25 mouse cellular contexts compared by ENCODE assay signal in genomic region chr5:4179364-4179763, GRCm38 (mm10). TPM values are rescaled to one million over a fixed set of nuclear protein-coding genes. Genes with fewer than 3 reads are reported as not detected.
A peak's percentile ranks its signal among the peaks of the same experiment; 100 is the strongest.
DNase-seq lines count a peak whose midpoint lies in the region; ATAC-seq and TF ChIP-seq lines count a peak whose summit lies in the region.
"Had no signal": no experiment of that assay in that cellular context is flagged by ENCODE, and none has a peak within 500 bp of the region (broad histone marks: within the 10 kb centered on the region; RNA-seq: fewer than 3 reads in every experiment).

No protein-coding gene starts in this region.

- no peaks in the 10 kb centered on the region for H3K79me2 ChIP-seq in CH12.LX (replicated peaks; ENCODE audit: control insufficient read depth, extremely low read depth, insufficient read depth, poor library complexity, severe bottlenecking)

- peaks cover 9 to 17% of the 10 kb centered on the region in 2 experiments for H3K4me1 ChIP-seq in CH12.LX (ENCODE audit: control insufficient read depth in 1 of 2, insufficient read depth in 2 of 2)
- H3K4me1 ChIP-seq in hindbrain, postnatal 0 days (ENCODE audit: insufficient read depth, low read length), result no peaks in the 10 kb centered on the region
- H3K4me1 ChIP-seq: forebrain, embryonic 10.5 days; forebrain, embryonic 13.5 days; heart, embryonic 13.5 days; hindbrain, embryonic 12.5 days; intestine, embryonic 15.5 days had no signal

- TF ChIP-seq CTCF in CH12.LX (conservative IDR thresholded peaks at IDR 0.05 in 1 of 2, IDR thresholded peaks at IDR 0.05 in 1 of 2; ENCODE audit: low read depth in 2 of 2, low read length in 2 of 2), result no peak
- no peak for TF ChIP-seq CTCF in hindbrain, postnatal 0 days (IDR thresholded peaks at IDR 0.05; ENCODE audit: low read depth)

- in situ Hi-C loops in CH12.LX (cut with MboI; ENCODE audit: low pct_ligation_motif_present, low pct_unique_long_range_greater_than_20kb, low sequenced_read_pairs), result loop anchor here (25.0 kb wide), 2 partner anchors 292 to 542 kb away; partner anchors contain the start of gene Mterf1a

- dilution Hi-C loops in CH12.LX (cut with MboI; ENCODE audit: extremely low pct_ligation_motif_present, extremely low pct_unique_long_range_greater_than_20kb, low sequenced_read_pairs), result no loop called here

- no peaks in the 10 kb centered on the region for H3K36me3 ChIP-seq in CH12.LX (replicated peaks in 1 of 2; ENCODE audit: control insufficient read depth in 1 of 2, insufficient read depth in 1 of 2, low read length in 1 of 2)
- no peaks in the 10 kb centered on the region for H3K36me3 ChIP-seq in hindbrain, postnatal 0 days (ENCODE audit: insufficient read depth, low read length)
- H3K36me3 ChIP-seq: forebrain, embryonic 10.5 days; G1E; heart, embryonic 13.5 days; hindbrain, embryonic 12.5 days; hindbrain, embryonic 15.5 days; intestine, embryonic 15.5 days had no signal

- no peaks in the 10 kb centered on the region for H3K9me3 ChIP-seq in CH12.LX (replicated peaks; ENCODE audit: low read length)
- H3K9me3 ChIP-seq in hindbrain, postnatal 0 days (ENCODE audit: low read length), result no peaks in the 10 kb centered on the region
- H3K9me3 ChIP-seq: forebrain, embryonic 10.5 days; forebrain, embryonic 13.5 days; G1E; heart, embryonic 13.5 days; hindbrain, embryonic 12.5 days; hindbrain, embryonic 15.5 days; intestine, embryonic 15.5 days had no signal

- TF ChIP-seq EP300 in CH12.LX (IDR thresholded peaks at IDR 0.05; ENCODE audit: low read length), result peak; percentile 29; the same call in 1 of the 2 replicates

- ATAC-seq in granulocyte monocyte progenitor cell, adult 5-6 weeks (replicated peaks; ENCODE audit: poor library complexity, severe bottlenecking), result peak; percentile 83
- peak; percentile 78 for ATAC-seq in megakaryocyte progenitor cell, adult 5-6 weeks (replicated peaks; ENCODE audit: poor library complexity)
- no peak for ATAC-seq in hindbrain, postnatal 0 days
- ATAC-seq: forebrain, embryonic 13.5 days; forebrain, embryonic 16.5 days; intestine, embryonic 15.5 days; Patski had no signal

- no peak for DNase-seq in CH12.LX (ENCODE audit: extremely low read depth)
- no peak for DNase-seq in hindbrain, postnatal 0 days (ENCODE audit: low spot score)
- DNase-seq in thymus, postnatal 0 days (ENCODE audit: low spot score), result no peak
- DNase-seq in urinary bladder, postnatal 4 days (ENCODE audit: low spot score in 2 of 2), result no peak
- DNase-seq: adrenal gland, postnatal 10 days; adrenal gland, postnatal 36 days; cerebellum, adult 18-20 months; cerebellum, adult 9-11 months; cerebellum, postnatal 25 days; gastrocnemius, postnatal 10 days; gastrocnemius, postnatal 36 days; heart, adult 18-20 months; heart, postnatal 14 days; heart, postnatal 4 days had no signal

- H3K9ac ChIP-seq in CH12.LX (ENCODE audit: insufficient read depth, low read depth), result 0 out of 2 replicates have a peak overlapping the region, but pooled peaks have one; percentile 7
- H3K9ac ChIP-seq in hindbrain, postnatal 0 days (replicated peaks; ENCODE audit: low read length), result no peak overlapping the region
- H3K9ac ChIP-seq: forebrain, embryonic 13.5 days; heart, embryonic 13.5 days; hindbrain, embryonic 12.5 days; hindbrain, embryonic 15.5 days; intestine, embryonic 15.5 days had no signal

- 90% methylated on average over 6 of the region's 6 CpGs for WGBS in hindbrain, postnatal 0 days

- peak overlapping the region; percentile 37; the same call in 1 of the 2 replicates for H3K4me2 ChIP-seq in CH12.LX (ENCODE audit: insufficient read depth, low read depth, poor library complexity, severe bottlenecking)
- H3K4me2 ChIP-seq in hindbrain, postnatal 0 days (ENCODE audit: low read depth, low read length), result no peak overlapping the region
- H3K4me2 ChIP-seq: forebrain, embryonic 13.5 days; heart, embryonic 13.5 days; hindbrain, embryonic 12.5 days; hindbrain, embryonic 15.5 days; intestine, embryonic 15.5 days had no signal

- H3K4me3 ChIP-seq in CH12.LX (replicated peaks in 1 of 3; ENCODE audit: low read depth in 2 of 3, low read length in 2 of 3, poor library complexity in 1 of 3), result no peak overlapping the region
- H3K4me3 ChIP-seq in hindbrain, postnatal 0 days (ENCODE audit: low read length), result no peak overlapping the region
- H3K4me3 ChIP-seq: forebrain, embryonic 10.5 days; forebrain, embryonic 13.5 days; heart, embryonic 13.5 days; hindbrain, embryonic 12.5 days; hindbrain, embryonic 15.5 days; intestine, embryonic 15.5 days had no signal

- TF ChIP-seq RAD21 in CH12.LX (IDR thresholded peaks at IDR 0.05; ENCODE audit: low read depth, low read length), result no peak

- no peak overlapping the region for H3K27ac ChIP-seq in CH12.LX (ENCODE audit: insufficient read depth, low read depth)
- no peak overlapping the region for H3K27ac ChIP-seq in hindbrain, postnatal 0 days
- H3K27ac ChIP-seq: forebrain, embryonic 10.5 days; forebrain, embryonic 13.5 days; heart, embryonic 13.5 days; hindbrain, embryonic 12.5 days; hindbrain, embryonic 15.5 days; intestine, embryonic 15.5 days had no signal

- TF ChIP-seq POLR2A in CH12.LX (IDR thresholded peaks at IDR 0.05; ENCODE audit: low read depth, low read length), result 0 out of 2 replicates have a peak, but pooled peaks have one; percentile 21

- H3K27me3 ChIP-seq in CH12.LX (replicated peaks), result no peaks in the 10 kb centered on the region
- no peaks in the 10 kb centered on the region for H3K27me3 ChIP-seq in hindbrain, postnatal 0 days (ENCODE audit: insufficient read depth, low read length)
- H3K27me3 ChIP-seq: forebrain, embryonic 13.5 days; hindbrain, embryonic 12.5 days; hindbrain, embryonic 15.5 days; intestine, embryonic 15.5 days; Patski had no signal

TF ChIP-seq in CH12.LX, 34 proteins besides CTCF, POLR2A, EP300 and RAD21:
- TF ChIP-seq CHD1 (IDR thresholded peaks at IDR 0.05; ENCODE audit: low read depth, low read length), result 0 out of 2 replicates have a peak, but pooled peaks have one; percentile 42
- peak; percentile 44; the same call in 1 of the 2 replicates for TF ChIP-seq ELF1 (IDR thresholded peaks at IDR 0.05; ENCODE audit: low read depth, low read length)
- TF ChIP-seq CHD2 (IDR thresholded peaks at IDR 0.05; ENCODE audit: low read length), result no peak
- peak; percentile 54; the same call in 1 of the 2 replicates for TF ChIP-seq TBP (conservative IDR thresholded peaks at IDR 0.05; ENCODE audit: low read depth, low read length)
- TF ChIP-seq MAX (IDR thresholded peaks at IDR 0.05; ENCODE audit: low read length), result 0 out of 2 replicates have a peak, but pooled peaks have one; percentile 32
- no peak for TF ChIP-seq GABPA (IDR thresholded peaks at IDR 0.05; ENCODE audit: insufficient replicate concordance, low read depth, low read length)
- 0 out of 2 replicates have a peak, but pooled peaks have one; percentile 14 for TF ChIP-seq BHLHE40 (IDR thresholded peaks at IDR 0.05; ENCODE audit: low read depth, low read length)

RNA-seq across cellular contexts. Expression of gene Mterf1b, which starts 12.8 kb away (rescaled TPM):
- 4.2 and 4.5 TPM in 2 replicates for total RNA-seq in CH12.LX (2012; rRNA removed)
- total RNA-seq in CH12.LX (2014; rRNA removed), result 8.8 and 10.7 TPM in 2 replicates
- polyA plus RNA-seq in CH12.LX (2012; ENCODE audit: insufficient read length, low read depth), result 3.7 and 3.8 TPM in 2 replicates
- 0.99 and 2.8 TPM in 2 replicates for total RNA-seq in granulocyte monocyte progenitor cell, adult 5-6 weeks (2014; fragmentation: Nextera tagmentation)
- total RNA-seq in granulocyte monocyte progenitor cell, adult 5-6 weeks (2017), result 2.7 and 6.5 TPM in 2 replicates
- 3.7 and 3.9 TPM in 2 replicates for total RNA-seq in megakaryocyte progenitor cell, adult 5-6 weeks (2015)
- total RNA-seq in megakaryocyte progenitor cell, adult 5-6 weeks (2017), result 1.4 and 5.0 TPM in 2 replicates
- total RNA-seq in hindbrain, postnatal 0 days (2014; rRNA removed), result 0.84 TPM in 1 of 2 replicates, not detected in the other
- 1.3 and 1.6 TPM in 2 replicates for polyA plus RNA-seq in hindbrain, postnatal 0 days (2015; fragmentation: Nextera tagmentation; extraction: Ambion mirVana)
- 4.9 and 5.6 TPM in 2 replicates for polyA plus RNA-seq in thymus, postnatal 0 days (2015; fragmentation: Nextera tagmentation; extraction: Ambion mirVana)
